Mouse (Mus musculus): ENCODE results near the gene Stard3nl.
"Not testable (repeated sequence)": the region's sequence is repeated elsewhere in the genome, so short reads cannot be mapped to it uniquely, and the experiment has no call there.

The Stard3nl gene

DNA sequence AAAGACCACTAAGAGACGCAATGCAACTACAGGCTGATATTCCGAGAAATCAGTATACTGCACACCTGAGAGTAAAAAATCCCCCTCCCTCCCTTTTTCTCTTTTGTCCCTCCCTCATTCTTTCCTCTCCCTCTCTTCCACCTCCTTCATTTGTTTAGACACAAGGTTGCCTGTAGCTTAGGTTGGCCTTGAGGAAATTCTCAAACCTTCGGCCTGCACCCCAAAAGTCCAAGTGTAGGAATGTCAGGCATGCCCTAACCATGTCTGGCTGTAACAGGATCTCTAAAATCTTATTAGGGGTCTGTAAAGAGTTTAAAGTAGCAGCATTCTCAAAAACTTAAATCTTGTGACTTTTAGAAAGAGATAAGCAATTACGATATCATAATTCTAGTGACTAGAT, 10.4 kb downstream of the Stard3nl start:
- no peak for DNase-seq (ENCODE audit: low read depth, low spot score)

DNA sequence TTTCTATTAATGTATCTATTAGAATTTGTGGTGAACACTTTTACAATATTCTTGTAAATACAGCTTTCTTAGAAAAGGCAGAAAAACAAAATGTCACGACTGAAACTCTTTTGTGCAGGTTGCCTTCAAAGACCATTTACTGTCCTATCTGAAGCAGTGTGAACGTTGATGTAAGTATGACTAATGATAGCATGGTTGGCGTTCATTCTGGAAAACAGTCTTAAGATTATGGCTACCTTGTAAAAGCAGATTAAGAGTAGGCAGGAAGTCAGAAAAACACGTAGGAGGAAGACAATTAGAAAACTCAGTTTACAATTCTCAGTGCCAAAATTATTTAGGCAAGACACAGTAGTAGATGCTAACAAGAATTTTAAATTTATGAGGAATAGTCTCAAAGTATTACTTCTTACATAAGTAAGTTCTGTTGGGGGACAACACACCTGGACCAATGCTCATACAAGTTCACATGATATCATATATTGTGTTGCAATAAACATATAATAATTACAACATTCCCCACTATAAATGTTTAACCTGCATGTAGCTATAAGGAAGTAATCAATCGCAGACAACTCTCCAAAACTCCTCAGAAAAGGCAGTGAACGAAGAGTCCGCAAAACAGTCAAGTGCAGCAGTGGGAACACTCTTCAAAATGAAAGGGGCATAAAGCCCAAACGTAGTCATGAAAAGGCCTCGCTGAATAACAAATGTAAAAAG, 14.3 kb downstream of the Stard3nl start:
- no peak for DNase-seq (ENCODE audit: low read depth, low spot score)

DNA sequence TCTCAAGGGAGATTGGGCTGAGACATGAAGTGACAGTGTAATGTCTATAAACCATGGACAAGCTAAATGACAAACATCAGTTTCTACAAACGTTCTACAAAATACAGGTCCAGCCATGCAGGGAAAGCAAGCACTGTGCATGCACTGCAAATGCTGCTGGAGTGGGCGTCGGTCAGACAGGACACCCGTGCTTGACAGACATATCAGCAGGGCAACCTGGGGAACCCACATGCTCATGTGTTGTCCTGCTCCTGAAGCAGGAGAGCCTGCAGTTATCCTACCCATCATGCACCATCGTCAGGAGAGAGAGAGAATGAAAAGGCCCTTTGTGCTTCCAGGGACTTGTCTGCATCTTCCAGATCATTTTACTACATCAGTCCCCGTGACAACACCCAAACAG, 16.3 kb downstream of the Stard3nl start:
- no peak for DNase-seq (ENCODE audit: low read depth, low spot score)

DNA sequence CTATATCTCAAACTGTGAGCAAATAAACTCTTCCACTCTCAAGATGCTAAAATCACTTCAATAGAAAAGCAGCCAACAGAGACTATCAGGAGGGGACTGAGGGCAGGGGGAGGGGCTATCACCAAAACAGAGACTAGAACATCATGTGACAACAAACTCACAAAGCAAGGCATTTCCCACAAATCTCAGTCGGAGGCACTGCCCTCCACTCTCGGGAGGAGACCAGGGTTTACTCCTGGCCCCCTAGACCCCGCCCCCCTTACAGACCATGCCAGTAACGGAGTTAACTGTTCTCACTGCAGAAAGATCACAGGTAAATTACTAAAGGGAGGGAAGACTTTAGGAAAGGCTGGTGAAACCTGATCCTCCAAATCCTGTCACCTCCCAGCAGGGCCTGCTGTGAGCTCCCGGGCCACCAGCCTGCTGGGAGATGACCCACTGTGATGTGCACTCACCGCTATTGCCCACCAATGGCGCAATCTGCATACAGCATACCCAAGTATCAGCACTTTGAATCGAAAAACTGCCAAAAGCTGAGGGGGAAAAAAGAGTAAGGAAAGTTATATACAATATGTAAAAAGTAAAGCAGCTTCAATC, 23.4 kb downstream of the Stard3nl start:
- DNase-seq (ENCODE audit: low read depth, low spot score), result no peak

DNA sequence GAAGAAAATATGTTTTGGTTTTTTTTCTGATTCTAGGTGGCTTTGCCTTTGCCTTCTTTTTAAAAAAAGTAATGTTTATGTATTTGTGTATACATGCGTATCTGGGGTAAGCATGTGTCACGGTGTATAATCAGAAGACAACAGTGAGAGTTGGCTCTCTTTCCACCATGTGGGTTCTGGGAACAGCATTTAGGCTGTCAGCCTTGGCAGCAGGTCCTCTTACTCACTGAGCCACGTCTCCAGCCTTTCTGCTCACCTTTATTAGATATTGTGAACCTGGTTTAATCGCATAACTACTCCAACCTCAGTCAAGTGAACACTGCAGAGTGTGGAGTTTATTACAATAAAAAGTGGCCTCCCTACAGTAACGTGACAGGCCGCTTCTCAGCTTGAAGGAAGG, 26.8 kb downstream of the Stard3nl start:
- DNase-seq (ENCODE audit: low read depth, low spot score), result no peak

DNA sequence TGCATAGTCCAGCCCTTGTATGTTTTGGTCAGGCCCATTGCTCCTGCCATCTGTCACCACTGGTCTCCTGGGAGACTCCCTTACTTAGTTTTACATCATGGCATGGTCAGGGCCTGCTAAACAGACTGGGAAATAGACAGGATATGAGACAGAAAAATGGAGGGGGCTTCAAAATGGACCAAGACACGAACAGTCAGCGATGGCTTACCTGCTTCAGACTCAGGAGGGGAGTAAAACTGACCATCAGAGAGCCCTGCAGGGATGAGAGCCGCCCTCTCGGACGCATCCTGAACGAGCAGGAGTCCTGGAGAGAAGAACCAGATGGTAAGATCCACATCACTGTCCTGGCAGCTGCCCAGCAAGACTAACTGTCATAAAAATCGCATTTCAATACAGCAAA, 28.1 kb downstream of the Stard3nl start:
- DNase-seq (ENCODE audit: low read depth, low spot score), result no peak

DNA sequence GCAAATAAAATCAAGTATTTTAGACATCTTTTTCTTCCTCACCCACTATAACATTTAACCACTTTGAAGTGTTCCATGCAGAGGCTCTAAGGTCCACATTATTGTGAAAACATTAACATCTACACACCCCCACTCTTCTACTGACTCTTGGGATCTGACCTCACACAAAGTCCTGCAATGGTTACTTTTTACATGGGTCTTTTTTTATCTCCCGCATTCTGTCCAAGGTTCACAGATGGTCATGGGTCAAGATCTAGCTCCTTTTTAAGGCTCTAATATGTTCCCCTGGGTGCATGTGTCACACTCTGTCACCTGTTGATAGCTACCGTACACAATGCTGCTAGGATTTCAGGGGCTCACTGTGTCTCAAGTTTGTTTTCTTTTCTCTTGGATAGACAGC, 28.7 kb downstream of the Stard3nl start:
- DNase-seq (ENCODE audit: low read depth, low spot score), result no peak

DNA sequence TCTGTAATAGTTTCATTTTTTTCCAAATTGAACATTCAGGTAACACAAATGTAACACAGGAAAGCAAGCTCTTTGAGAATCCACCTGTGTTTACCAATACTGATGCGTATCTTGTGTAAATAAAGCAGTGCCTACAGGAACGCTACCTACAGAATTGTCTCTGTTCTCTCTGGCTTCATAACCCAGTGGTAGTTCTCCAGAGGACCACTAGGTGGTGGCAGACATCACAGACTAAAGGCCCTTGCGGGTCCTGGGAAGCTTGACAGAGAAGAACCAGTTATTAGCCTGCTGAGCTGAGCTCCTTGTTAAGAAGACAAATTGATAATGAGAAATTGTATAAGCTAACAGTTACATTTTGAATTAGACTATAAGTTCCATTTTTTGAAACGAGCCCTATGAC, 30.0 kb downstream of the Stard3nl start:
- DNase-seq (ENCODE audit: low read depth, low spot score), result peak; percentile 73

DNA sequence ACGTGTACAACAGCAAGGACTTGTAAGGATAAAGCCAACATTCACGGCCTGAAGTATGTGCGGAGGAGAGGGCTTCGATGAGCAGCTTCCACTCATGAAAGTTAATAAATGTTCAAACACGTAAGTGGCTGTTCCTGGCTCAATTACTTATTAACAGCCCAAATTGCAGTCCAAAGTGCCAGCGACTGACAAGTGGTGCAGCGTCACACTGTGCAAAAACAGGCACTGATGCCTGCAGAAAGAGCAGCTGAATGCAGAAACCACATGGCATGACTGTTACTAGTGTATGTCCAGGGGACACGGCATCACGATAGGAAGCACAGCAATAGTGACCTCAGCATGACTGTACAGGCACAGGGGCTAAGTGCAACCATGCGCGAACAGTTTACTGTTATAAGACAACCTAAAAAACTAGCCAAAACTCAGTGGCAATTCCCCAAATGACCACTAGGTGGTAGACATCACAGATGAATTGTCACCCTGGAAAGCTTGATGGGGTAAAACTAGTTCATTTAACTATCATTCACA, 31.3 kb downstream of the Stard3nl start:
- peak; percentile 69 for DNase-seq (ENCODE audit: low read depth, low spot score)

DNA sequence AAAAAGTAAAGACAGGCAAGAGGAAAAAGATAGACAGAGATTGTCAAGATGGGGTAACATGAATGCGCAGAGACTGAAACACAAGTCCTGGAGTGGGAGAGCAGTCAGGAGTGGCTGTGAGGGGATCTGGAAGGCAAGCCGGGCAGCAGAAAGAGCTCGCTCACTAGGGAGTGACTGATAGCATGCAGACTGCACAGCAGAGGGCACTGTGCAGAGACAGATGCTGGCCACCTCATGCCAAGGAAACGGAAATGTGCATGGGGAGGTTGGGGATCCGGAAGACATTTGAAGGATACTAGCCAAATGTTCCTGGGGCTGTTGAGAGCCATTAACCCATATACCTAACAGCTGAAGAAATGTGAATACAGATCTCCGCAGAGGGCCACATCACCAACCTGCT, 33.2 kb downstream of the Stard3nl start:
- no peak for DNase-seq (ENCODE audit: low read depth, low spot score)

DNA sequence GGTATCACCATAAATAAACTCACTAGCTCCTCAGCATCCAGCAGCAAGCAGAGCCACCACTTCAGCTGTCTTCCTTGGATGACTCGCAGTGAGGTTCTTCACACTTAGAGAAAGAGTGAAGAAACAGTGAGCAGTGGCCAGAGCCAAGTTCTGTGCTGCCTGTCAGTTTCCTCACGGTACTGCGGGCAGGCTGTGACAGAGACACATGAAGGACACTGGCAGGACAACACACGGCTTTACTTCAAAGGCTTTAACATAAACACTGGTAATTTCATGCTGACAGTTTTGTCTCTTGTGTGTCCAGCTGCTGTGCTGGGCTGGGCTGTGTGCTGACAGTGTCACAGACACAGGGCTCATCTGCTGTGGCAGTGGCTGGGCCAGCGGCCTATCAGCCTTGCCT, 37.6 kb downstream of the Stard3nl start:
- no peak for DNase-seq (ENCODE audit: low read depth, low spot score)

DNA sequence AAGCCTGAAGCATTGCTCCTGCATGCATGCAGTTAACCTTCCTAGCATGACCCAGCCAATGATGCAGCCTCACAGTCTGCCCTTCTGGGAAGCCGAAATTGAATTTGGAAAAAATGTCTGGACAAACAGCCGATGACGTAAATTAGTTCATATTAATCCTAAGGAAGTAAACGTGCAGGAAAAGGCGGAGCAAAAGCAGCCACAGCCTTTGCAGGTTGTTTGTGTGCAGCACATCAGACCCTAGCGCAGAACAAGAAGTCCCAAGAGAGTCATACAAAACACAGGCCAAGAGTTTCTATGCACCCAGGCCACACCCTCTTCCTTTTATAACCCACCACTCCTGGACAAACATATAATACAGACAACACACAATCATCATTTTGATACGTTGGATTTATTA, 38.3 kb downstream of the Stard3nl start:
- no peak for DNase-seq (ENCODE audit: low read depth, low spot score)

DNA sequence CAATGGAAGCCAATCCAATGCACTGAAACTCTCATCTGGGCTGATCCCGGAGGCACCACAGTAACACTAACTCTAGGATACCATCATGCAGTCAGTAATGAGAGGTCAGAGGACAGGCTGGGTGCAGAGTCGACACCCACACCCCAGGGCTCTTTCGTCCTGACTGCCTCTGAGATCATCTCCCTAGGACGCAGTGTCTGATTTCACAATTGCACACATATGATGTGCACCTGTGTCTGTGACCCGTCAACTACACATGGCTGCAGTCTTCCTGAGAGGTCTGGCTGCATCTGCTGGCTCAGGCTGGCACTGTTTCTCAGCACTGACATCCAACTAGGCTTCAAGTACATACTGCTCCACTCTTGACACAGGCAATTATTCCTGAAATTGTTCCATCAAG, 38.9 kb downstream of the Stard3nl start:
- DNase-seq (ENCODE audit: low read depth, low spot score), result no peak

DNA sequence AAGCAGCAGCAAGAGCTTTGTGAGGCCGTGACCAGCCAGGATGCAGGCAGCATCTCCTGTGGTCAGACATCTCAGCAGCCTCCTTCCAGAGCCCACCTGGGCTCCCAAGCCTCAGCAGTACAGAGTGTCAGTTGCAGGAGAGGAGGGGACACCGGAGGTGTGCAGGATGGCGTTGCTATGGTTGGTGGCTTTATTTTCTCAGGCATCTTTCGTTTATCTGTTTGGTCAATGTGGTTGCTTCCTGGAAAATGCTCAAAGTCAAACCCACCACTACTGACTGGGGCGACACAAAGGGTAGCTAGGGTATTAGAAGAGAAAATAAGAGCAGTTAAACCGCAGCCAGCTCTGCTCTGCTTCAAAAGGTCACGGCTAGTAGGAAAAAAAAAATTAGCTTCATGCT, 39.5 kb downstream of the Stard3nl start:
- no peak for DNase-seq (ENCODE audit: low read depth, low spot score)

DNA sequence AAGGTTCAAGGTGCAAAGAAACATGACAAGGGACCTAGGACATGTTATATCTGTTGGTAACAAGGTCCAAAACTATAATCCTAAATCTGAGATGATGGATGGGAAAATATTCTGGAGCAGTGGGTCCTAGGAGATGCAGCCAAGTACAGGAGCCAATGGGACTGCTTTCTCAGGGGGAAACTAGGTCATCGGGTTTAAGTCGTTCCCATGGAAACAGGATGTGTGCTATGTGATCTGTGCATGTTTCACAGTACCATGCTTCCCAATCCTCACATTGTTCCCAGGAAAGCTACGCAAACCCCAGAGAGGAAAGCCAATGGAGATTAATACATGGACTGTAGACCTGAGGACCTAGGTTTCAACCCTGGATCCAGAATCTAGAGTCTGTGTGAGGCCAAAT, 42.8 kb downstream of the Stard3nl start:
- no peak for DNase-seq (ENCODE audit: low read depth, low spot score)

DNA sequence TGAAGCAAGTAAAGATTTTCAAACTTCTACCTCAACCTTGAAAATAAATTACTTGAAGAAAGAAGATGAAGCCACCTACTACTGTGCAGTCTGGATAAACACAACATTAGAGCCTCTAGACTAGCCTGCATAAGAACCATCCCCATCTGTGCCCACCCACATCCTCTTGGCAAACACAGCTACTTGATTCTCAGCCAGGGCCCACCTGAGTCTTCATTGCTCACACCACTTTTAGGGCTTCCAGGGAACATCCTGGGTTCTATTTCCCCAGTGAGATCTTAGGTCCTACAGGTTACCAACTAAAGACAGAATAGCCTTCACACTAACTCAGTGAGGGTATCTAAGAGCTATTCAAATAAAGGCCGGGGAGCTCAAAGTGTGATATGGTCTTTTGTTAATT, 55.2 kb downstream of the Stard3nl start:
- not testable (repeated sequence) for DNase-seq (ENCODE audit: low read depth, low spot score)

DNA sequence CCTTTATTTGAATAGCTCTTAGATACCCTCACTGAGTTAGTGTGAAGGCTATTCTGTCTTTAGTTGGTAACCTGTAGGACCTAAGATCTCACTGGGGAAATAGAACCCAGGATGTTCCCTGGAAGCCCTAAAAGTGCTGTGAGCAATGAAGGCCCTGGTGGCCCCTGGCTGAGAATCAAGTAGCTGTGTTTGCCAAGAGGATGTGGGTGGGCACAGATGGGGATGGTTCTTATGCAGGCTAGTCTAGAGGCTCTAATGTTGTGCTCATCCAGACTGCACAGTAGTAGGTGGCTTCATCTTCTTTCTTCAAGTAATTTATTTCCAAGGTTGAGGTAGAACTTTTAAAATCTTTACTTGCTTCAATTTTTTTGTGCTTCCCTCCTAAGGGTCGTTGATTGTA, 59.3 kb downstream of the Stard3nl start:
- not testable (repeated sequence) for DNase-seq (ENCODE audit: low read depth, low spot score)
